Mouse (Mus musculus) ES-E14 (cell line): Measurements from ENCODE around the gene Crebrf.

Experiments
- CHD2 ChIP-seq: IDR thresholded peaks from 2 replicates; pipeline ENCODE4 v1.6.1; 2014; ENCODE audit warnings: mild to moderate bottlenecking, low read depth, low read length, inconsistent platforms
- ZC3H11A ChIP-seq: IDR thresholded peaks from 2 replicates; pipeline ENCODE4 v1.6.1; 2012; ENCODE audit warnings: low read depth, mild to moderate bottlenecking, inconsistent platforms, low read length, borderline replicate concordance

DNA sequence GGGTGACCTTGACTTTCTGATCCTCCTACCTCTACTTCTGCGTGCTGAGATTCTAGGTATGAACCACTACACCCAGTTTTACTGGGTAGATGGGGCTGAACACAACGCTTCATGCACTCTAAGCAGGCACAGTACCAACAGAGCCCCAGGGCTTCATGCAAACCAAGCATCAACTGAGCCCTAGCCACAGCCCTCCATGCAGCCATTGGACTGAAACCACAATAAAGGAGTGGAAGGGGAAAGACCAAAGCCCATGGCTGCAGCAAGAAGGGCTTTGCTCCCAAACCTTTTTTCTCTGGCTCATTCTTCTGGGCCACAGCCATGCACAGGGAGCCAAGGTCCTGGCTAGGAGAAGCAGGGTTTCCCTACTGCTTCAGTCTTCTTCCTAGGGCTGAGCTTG lies 97.2 kb downstream of the Crebrf start:
- TF ChIP-seq CHD2, result no peak
- no peak for TF ChIP-seq ZC3H11A
